Mouse (Mus musculus) brain, embryonic 18.5 days (tissue): ENCODE measurements around the gene Strip1.
"Not testable (repeated sequence)": the region's sequence is repeated elsewhere in the genome, so short reads cannot be mapped to it uniquely, and the experiment has no call there.

Source experiments
- DNase-seq: peaks from one replicate; pipeline ENCODE4 v3.0.0-alpha.2; 2012; ENCODE audit warnings: low read depth, low spot score

The Strip1 gene

DNA sequence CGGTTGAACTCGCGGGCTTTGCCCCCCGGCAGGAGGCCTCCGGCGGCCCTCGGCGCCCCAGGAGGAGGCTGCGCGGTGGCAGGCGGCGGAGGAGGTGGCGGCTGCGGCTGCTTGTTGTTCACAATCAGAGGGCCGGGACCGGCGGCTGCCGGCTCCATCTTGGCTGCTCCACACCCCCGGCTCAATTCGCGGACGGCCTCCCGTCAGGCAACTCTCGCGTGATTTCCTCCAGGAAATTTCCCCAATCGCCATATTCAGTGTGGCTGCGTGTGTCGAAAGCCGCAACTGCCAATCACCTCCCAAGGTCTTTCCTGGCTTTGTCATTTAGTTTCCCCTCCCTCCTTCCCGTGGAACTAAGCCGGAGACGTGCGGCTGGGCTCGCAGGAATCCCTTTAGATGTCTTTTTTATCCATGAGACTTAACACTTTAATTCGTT is at the start of gene Strip1:
Strip1 (minus strand) TSS at position 172 of the 436 bp plus-strand sequence.
- peak; percentile 93 for DNase-seq

GRCm38 (mm10) chr3:107680790-107681576 is 49.5 kb upstream of the Strip1 start:
- no peak for DNase-seq

GRCm38 (mm10) chr3:107671509-107671908 is 40.0 kb upstream of the Strip1 start:
- no peak for DNase-seq

DNA sequence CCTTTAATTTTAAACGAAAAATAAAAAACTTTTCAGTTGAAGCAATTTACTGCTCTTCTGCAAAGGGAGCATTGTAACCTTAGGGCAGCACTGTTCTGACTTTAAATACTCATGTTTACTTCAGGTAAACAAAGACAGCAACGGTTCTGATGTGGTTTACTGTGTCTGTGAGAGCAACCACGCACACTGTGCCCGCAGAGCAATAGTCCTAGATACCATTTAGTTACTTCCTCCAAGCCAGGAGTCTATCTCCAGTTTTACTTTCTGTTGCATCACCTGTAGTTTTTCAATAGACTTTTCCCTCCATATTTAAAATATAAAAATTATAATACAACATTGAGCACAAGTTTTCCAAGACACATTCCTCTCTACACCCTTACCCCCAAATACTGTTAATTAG is 39.0 kb upstream of the Strip1 start:
- no peak for DNase-seq

- DNase-seq, result no peak
Observed at GRCm38 (mm10) chr3:107668786-107669185, 37.3 kb upstream of the Strip1 start.

- DNase-seq, result no peak
Observed at GRCm38 (mm10) chr3:107667426-107667825, 35.9 kb upstream of the Strip1 start.

GRCm38 (mm10) chr3:107664641-107665040 is 33.1 kb upstream of the Strip1 start:
- no peak for DNase-seq

- DNase-seq, result no peak
Observed at GRCm38 (mm10) chr3:107659000-107659399, 27.5 kb upstream of the Strip1 start.

GRCm38 (mm10) chr3:107656888-107657287 is 25.4 kb upstream of the Strip1 start:
- DNase-seq, result no peak

GRCm38 (mm10) chr3:107656151-107656550 is 24.7 kb upstream of the Strip1 start:
- no peak for DNase-seq

GRCm38 (mm10) chr3:107655491-107655890 is 24.0 kb upstream of the Strip1 start:
- no peak for DNase-seq

DNA sequence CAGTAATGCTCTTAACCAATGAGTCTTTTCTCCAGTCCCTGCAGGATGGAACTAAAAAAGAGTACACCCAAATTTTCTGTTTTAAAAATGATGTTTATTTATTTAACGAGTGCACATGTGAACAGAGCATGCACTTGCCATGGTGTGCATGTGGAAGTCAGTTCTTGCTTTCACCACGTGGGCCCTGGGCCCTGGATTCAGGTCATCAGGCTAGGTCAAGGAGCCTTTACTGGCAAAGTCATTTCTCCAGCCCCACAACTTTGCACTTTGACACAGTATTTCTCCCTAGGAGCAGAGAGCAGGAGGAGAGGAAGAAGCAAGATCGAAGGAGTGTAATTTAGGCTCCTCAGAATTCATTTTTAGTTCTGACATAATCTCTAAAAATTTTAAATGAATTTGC is 23.4 kb upstream of the Strip1 start:
- DNase-seq, result no peak

- no peak for DNase-seq
Observed at GRCm38 (mm10) chr3:107652968-107653367, 21.5 kb upstream of the Strip1 start.

DNA sequence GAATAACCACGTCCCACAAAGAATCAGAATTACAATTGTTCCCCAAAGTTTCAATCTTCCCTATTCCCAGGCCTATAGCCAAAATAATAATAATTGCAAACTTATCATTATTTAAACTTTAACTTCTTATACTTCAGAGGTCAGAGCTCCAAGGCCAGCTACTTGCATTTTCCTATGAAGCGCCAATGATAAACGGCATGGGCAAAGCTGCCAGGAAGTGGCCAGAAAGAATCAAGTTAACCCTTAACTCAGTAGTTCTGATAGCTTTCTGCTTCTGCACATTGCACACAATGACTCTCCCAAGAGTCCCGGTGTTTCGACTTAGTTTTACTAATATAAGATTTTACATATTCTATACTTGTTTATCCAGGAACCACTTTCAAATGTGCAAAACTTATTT is 18.8 kb upstream of the Strip1 start:
- DNase-seq, result not testable (repeated sequence)

DNA sequence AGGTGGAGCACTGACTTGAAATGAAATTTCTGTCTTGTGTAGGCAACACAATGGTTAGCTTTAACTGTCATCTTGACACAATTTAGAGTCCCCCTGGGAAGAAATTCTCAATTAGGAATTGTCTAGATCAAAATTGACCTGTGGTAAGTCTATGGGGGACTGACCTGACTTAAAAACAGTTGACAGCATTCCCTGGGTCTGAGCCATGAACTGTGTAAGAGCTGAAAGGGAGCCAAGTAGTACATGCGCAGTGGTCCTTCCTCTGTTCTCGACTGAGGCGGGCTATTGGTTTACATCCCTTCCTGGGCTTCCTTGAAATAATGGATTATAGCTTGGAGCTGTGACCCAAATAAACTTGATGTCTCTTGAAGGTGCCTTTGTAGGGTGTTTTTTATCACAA is 15.5 kb upstream of the Strip1 start:
- no peak for DNase-seq

DNA sequence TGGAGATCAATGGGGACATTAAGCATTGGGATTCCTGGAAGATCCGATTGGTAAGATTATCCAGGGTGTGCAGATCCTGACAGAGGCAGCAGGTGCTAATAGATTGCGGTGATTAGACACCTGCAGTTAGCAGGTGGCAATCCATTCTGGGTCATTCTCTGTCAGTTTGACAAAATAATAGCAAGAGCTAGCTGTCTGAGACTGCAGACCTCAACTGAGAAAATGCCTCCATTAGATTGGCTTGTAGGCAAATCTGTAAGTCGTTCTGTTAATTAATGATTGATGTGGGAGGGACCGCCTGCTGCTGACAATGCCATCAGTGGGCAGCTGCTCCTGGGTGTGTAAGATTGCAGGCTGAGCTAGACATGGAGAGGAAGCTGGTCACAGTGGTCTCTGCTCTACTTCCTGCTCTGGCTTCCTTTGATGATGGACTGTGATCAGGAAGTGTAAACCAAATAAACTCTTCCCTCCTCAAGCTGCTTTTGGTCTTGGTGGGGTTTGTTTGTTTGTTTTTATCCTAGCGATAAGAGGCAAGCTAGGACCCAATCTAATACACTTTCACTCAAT is 6.2 kb upstream of the Strip1 start:
- no peak for DNase-seq

- DNase-seq, result no peak
Observed at GRCm38 (mm10) chr3:107636236-107636635, 4.7 kb upstream of the Strip1 start.

GRCm38 (mm10) chr3:107635836-107636235 is 4.3 kb upstream of the Strip1 start:
- DNase-seq, result no peak

- DNase-seq, result no peak
Observed at GRCm38 (mm10) chr3:107633906-107634305, 2.4 kb upstream of the Strip1 start.

DNA sequence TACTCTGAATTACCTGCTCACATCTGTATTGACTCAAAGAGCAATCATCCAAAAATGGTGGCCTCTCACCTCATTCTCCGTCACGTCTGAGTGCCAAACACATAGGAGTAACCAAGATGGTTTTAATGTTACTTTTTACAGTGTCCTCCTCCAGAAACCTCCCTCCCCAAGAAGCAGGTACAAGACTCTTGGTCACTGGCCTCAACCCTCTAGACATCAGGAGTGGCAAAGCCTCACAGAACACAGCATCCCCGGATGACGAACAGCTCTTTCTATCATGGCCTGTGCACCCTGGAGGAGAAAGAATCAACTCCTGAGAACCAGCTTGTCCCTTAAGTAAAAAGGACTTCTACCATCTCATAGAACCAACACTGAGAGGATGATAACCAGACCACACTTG is 1.3 kb upstream of the Strip1 start:
- no peak for DNase-seq

DNA sequence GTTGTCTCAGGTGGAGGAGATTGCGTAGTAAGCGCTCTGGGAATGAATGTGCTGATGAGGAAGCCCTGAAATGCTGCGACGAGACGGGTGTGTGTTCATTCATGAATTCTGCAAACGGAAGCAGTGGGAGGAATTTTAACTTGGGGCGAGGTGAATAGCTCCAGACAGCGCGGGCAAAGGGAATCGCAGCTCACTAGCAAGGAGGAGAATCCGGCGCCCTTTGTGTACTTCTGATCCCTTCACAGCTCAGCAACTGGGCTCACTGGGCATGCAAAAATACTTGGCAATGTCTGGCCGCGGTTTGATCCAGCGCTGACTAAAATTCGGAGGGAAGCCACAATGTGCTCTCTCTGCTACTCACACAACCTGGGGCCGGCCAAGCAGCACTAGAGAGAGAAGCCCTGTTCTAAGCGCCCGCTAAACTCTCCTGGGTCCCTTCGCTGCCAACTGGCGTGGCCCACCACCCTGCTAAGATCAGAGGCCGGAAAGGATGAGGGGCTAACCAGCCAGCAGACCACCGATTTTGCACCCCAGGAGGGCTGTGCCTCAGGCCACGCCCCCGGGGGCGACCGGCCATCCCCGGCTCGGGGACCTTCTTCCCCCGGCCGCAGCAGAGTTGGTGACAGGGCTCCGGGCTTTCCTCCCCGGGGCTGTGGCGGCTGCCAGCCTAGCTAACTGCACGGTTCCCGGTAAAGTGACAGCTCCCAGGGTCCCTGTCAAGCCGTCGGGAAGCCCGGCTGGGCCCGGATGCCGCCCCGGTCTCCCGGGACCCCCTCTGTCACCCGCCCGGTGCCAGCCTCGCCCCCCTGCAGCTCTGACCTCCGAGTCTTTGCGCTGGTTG is 592 bp downstream of the Strip1 start, which contains the start of gene Gm10961:
Gm10961 (plus strand) TSS at position 641 of the 841 bp plus-strand sequence.
- peak; percentile 12 for DNase-seq

- no peak for DNase-seq
Observed at GRCm38 (mm10) chr3:107629411-107629810, 2.1 kb downstream of the Strip1 start.
